Mouse (Mus musculus) forebrain, embryonic 11.5 days (tissue): ENCODE results near the gene Plcg2. TPM values are rescaled to one million over a fixed set of nuclear protein-coding genes. Genes with fewer than 3 reads are reported as not detected.
A peak's percentile ranks its signal among the peaks of the same experiment; 100 is the strongest.

Source experiments
- ATAC-seq: fragments of 200-750 bp; cut with Nextera tagmentation; replicated peaks from 2 replicates; pipeline ENCODE4 v1.8.0; 2017; ENCODE audit warnings: moderate TSS enrichment; ENCODE audit not compliant: low FRiP score
- DNase-seq: peaks from one replicate; pipeline ENCODE4 v3.0.0-alpha.2; 2017; ENCODE audit warnings: low spot score
- H3K27ac ChIP-seq: fragments of 300-500 bp; sonication (generic); 2 replicates; pipeline ENCODE4 v1.5.1; 2014; ENCODE audit warnings: low read depth, low read length
- H3K27me3 ChIP-seq: fragments of 300-500 bp; sonication (generic); 2 replicates; pipeline ENCODE4 v1.6.1; 2014; ENCODE audit warnings: mild to moderate bottlenecking, low read length, mixed read lengths; ENCODE audit not compliant: control insufficient read depth, insufficient read depth
- H3K36me3 ChIP-seq: fragments of 300-500 bp; sonication (generic); 2 replicates; pipeline ENCODE4 v1.6.1; 2014; ENCODE audit warnings: mild to moderate bottlenecking, low read length, moderate library complexity, mixed read lengths; ENCODE audit not compliant: control insufficient read depth, insufficient read depth
- H3K4me1 ChIP-seq: fragments of 300-500 bp; sonication (generic); replicated peaks from 2 replicates; pipeline ENCODE4 v1.6.1; 2014; ENCODE audit warnings: low read length, mixed read lengths; ENCODE audit not compliant: control insufficient read depth, insufficient read depth
- H3K4me2 ChIP-seq: fragments of 300-500 bp; sonication (generic); 2 replicates; pipeline ENCODE4 v1.6.1; 2014; ENCODE audit warnings: low read depth, mild to moderate bottlenecking, low read length, moderate library complexity, mixed read lengths; ENCODE audit not compliant: severe bottlenecking
- H3K4me3 ChIP-seq: fragments of 300-500 bp; sonication (generic); 2 replicates; pipeline ENCODE4 v1.5.1; 2014; ENCODE audit warnings: low read depth, low read length
- H3K9ac ChIP-seq: fragments of 300-500 bp; sonication (generic); 2 replicates; pipeline ENCODE4 v1.6.1; 2014; ENCODE audit warnings: low read length
- H3K9me3 ChIP-seq: fragments of 300-500 bp; sonication (generic); 2 replicates; pipeline ENCODE4 v1.6.1; 2016; ENCODE audit warnings: low read length, mixed read lengths; ENCODE audit not compliant: control insufficient read depth
- WGBS: fragments of 180-500 bp; shearing (Covaris S2); extraction: QIAGEN DNeasy Blood & Tissue Kit; methylation state at CpG from one replicate; pipeline ENCODE4 v1.1.7; 2014; 5-methylcytosine and 5-hydroxymethylcytosine counted together
- polyA plus RNA-seq: library from polyadenylated mRNA; unstranded; fragments of >200 nt; fragmentation: Nextera tagmentation; extraction: Ambion mirVana; gene quantifications from 2 replicates; pipeline ENCODE4 v1.2.1, GENCODE M21; 2014

Gene Plcg2
- polyA plus RNA-seq, 1 experiment from 2014 or later = 2.0 TPM

DNA sequence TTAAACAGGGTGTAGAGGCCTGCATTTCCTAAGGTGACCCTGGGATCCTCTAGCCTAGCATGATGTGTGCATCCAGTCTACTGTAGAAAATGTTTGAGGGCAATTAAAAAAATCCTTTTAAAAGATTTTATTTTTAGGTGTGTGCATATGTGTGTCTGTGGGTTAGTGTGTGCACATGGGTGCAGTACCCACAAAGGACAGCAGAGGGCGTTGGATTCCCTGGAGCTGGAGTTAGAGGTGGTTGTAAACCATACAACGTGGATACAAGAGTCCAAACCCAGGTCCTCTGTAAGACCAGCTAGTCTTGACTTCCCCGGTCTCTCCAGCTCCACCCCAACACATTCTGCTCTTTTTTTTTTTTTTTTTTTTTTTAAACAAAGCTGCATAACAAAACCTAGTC, 139.4 kb downstream of the Plcg2 start:
- Histone ChIP-seq H3K4me2 (no peak overlapping the region), H3K27me3 (no peaks in the 10 kb centered on the region)

DNA sequence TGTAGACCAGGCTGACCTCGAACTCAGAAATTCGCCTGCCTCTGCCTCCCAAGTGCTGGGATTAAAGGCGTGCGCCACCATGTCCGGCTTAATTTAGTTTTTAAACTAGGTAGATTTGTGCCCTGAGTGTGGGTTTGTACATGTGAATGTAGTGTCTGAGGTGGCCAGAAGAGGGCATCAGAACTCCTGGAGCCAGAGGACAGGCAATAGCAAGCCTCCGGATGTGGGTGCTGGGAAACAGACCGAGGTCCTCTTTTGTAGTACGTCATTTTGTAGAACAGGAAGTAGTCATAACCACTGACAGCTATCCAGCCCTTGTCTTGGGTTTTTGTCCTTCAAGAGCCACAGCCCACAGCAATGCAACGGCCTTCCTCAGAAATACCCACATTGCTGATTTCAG, 141.5 kb downstream of the Plcg2 start:
- 94% methylated on average over 9 of the region's 9 CpGs for WGBS
- Histone ChIP-seq H3K9me3 (no peaks in the 10 kb centered on the region), H3K27ac (no peak overlapping the region), H3K4me2 (no peak overlapping the region), H3K4me3 (no peak overlapping the region), H3K27me3 (no peaks in the 10 kb centered on the region), H3K4me1 (no peaks in the 10 kb centered on the region), H3K36me3 (no peaks in the 10 kb centered on the region), H3K9ac (no peak overlapping the region)
- ATAC-seq = no peak
- DNase-seq = no peak

More for the DNA sequence above, 139.4 kb downstream of the Plcg2 start:
- Histone ChIP-seq H3K4me3 (no peak overlapping the region), H3K4me1 (no peaks in the 10 kb centered on the region), H3K9me3 (no peaks in the 10 kb centered on the region), H3K9ac (no peak overlapping the region), H3K27ac (no peak overlapping the region), H3K36me3 (no peaks in the 10 kb centered on the region)
- ATAC-seq (no peak), DNase-seq (no peak)
- 63% methylated on average over 3 of the region's 3 CpGs for WGBS

DNA sequence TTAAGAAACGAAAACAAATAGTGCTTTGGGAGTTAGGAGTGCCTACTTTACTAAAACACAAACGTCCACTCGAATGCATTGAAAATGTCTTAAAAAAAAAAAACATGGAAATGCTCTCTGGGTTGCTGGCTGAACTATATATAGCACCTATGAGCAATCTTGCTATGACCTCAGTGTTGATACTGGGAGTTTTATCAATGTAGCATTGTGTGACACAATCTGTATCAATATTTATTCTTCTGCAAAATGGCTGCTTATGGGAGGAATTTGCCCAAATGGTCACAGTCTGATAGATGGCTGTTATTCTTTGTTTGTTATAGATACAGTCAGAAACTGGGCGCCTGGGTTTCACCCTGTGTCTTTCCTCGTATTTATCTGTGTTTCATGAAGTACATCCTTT, 147.4 kb downstream of the Plcg2 start:
- no peak for DNase-seq
- whole genome bisulfite sequencing = 79% methylated on average over 5 of the region's 5 CpGs
- no peak overlapping the region for H3K4me3 ChIP-seq
- no peaks in the 10 kb centered on the region for H3K27me3 ChIP-seq
- no peaks in the 10 kb centered on the region for H3K36me3 ChIP-seq
- H3K4me2 ChIP-seq = no peak overlapping the region
- no peaks in the 10 kb centered on the region for H3K9me3 ChIP-seq
- no peaks in the 10 kb centered on the region for H3K4me1 ChIP-seq
- no peak overlapping the region for H3K27ac ChIP-seq
- H3K9ac ChIP-seq = no peak overlapping the region
- no peak for ATAC-seq

DNA sequence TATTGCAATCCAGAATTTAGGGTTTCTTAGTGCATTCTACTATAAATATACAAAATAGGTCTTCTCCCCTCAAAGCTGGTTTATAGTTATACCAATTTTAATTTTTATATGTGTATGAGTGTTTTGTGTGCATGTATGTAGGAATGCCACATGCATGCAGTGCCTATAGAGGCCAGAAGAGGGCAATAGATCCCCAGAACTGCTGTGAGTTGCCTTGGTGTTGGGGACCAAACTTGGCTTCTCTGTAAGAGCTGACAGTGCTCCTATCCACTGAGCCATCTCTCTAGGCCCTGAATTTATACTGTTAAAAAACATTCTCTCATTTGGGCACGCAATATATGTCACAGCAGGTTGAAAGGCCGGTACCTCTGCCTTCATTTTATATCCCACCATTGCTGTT, 147.9 kb downstream of the Plcg2 start:
- Histone ChIP-seq H3K4me1 (no peaks in the 10 kb centered on the region), H3K36me3 (no peaks in the 10 kb centered on the region), H3K9ac (no peak overlapping the region), H3K27me3 (no peaks in the 10 kb centered on the region), H3K4me2 (no peak overlapping the region), H3K27ac (no peak overlapping the region), H3K9me3 (no peaks in the 10 kb centered on the region), H3K4me3 (no peak overlapping the region)
- DNase-seq (peak; percentile 75), ATAC-seq (no peak)
- WGBS = 47% methylated on average over 2 of the region's 2 CpGs

DNA sequence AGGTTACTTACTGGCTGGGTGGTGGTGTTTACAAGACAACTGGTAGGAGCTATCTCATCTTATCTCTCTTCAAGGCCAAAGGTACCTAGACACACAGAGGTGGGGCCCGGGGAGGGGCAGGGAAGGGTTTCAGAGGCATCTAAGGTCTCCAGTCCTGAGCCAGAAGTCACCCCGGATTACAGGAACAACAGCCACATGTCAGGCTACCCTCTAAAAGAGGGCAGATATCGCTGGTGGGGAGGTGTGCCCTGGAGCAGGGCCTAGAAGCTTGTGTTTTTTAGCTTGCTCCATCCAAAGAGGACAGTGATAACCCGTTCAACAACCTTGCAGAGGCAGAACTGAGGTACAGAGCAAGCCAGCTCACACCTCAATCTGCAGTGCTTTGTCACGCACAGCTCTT, 148.3 kb downstream of the Plcg2 start:
- Histone ChIP-seq H3K4me3 (no peak overlapping the region), H3K4me1 (no peaks in the 10 kb centered on the region), H3K27ac (no peak overlapping the region), H3K36me3 (no peaks in the 10 kb centered on the region), H3K9ac (no peak overlapping the region), H3K27me3 (no peaks in the 10 kb centered on the region), H3K4me2 (no peak overlapping the region), H3K9me3 (no peaks in the 10 kb centered on the region)
- DNase-seq = no peak
- 80% methylated on average over 5 of the region's 5 CpGs for WGBS
- ATAC-seq = no peak

DNA sequence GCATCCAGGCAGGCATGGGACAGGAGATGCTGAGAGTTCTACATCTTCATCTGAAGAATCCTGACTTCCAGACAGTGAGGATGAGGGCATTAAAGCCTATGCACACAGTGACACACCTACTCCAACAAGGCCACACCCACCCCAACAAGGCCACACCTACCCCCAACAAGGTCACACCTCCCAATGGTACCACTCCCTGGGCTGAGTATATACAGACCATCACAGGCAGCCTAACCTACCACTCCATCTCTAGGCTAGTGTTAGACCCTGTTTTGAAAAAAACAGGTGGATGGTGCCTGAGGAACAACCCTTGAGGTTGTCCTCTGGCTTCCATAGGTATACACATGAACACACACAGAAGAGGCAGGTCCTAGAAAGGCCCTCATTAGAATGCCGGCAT, 154.2 kb downstream of the Plcg2 start:
- Histone ChIP-seq H3K27me3 (no peaks in the 10 kb centered on the region), H3K4me2 (no peak overlapping the region), H3K27ac (no peak overlapping the region), H3K9me3 (no peaks in the 10 kb centered on the region), H3K36me3 (no peaks in the 10 kb centered on the region), H3K4me3 (no peak overlapping the region), H3K4me1 (no peaks in the 10 kb centered on the region), H3K9ac (no peak overlapping the region)
- DNase-seq (no peak), ATAC-seq (no peak)
- 100% methylated on average over 1 of the region's 1 CpGs for WGBS

DNA sequence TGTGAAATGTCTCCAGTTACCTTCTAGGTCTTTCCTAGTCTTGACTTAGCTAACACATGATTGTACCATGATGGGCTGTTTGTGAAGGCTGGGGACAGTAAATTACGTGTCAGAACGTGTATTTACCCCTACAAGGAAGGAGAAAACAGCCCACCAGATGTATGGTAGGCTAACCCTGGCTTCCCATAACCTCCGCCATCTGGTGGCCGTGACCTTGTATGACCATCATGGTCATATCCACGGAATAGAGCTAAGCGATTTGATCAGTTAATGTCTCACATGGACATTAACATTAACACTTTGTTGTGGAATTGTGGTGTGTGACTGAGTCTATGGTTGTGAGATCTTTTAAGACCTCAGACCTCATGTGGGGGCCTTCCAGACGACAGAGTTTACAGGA, 160.9 kb downstream of the Plcg2 start:
- ATAC-seq (no peak), DNase-seq (no peak)
- no peaks in the 10 kb centered on the region for H3K9me3 ChIP-seq
- no peak overlapping the region for H3K9ac ChIP-seq
- no peaks in the 10 kb centered on the region for H3K27me3 ChIP-seq
- H3K4me1 ChIP-seq = no peaks in the 10 kb centered on the region
- no peak overlapping the region for H3K4me3 ChIP-seq
- H3K4me2 ChIP-seq = no peak overlapping the region
- no peaks in the 10 kb centered on the region for H3K36me3 ChIP-seq
- H3K27ac ChIP-seq = no peak overlapping the region
- WGBS = 82% methylated on average over 7 of the region's 7 CpGs

DNA sequence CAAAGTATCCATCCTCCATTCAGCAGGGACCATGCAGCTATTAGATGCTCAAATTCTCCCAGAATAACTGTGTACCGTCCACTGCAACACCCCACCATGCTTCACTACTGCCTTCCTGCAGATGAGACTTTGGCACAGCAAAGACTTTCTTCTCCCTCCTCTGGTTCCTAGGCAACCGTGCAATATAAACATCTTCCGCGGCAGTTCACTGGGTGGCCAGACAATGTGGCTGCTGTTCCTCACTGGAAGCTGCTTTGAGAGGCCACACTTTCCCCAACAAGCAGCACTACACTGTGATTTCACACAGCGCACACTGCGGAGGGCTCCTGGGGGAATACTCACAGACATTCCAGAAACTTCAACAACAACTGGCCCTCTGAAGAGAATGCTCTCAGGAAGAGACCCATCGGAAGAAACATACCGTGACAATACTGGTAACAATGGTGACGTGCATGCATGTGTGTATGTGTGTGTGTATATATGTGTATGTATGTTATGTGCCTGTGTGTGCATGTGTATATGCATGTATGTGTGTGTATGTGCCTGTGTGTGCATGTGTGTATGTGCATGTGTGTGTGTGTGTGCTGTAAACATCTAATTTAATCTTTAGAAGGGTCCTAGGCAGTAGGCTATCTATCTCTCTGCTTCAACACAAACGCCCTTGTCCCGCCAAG, 162.4 kb downstream of the Plcg2 start:
- H3K27ac ChIP-seq = no peak overlapping the region
- H3K4me2 ChIP-seq = no peak overlapping the region
- ATAC-seq = peak; percentile 67; the same call in 1 of the 2 replicates

DNA sequence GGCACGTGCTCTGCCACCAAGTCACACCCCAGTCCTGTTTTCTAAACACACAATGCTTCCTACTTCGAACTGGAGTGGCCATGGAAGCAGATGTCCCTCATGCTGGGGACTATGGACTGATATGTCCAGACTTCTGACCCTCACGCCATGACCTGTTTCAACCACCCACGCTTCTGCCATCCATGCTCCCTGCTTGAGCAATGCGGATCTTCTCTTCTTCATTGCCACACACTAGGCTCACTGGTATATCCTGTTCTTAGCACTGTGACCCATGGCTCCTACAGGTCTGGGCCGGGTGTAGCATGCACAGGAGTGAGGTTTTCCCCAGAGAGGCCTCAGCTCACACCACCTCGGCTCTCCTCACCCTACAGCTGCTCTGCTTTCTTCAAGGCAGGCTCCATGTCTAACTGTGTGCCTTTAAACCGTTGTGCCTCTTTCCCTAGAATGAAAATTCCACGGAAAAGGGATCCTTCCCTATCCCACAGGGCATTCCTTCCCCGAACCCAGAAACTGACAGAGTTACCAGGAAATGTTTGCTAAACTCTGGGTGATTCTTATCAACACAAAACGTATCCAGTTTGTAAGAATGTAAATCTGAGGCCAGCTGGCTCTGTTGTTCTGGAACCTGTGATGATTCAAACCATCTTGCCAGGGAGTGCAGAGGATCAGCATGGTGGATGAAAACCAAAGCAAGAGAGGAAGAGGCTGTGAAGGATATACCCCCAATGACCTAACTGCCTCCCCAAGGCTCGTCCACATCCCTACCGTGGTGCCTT, 169.4 kb downstream of the Plcg2 start:
- Histone ChIP-seq H3K4me3 (no peak overlapping the region), H3K4me1 (no peaks in the 10 kb centered on the region), H3K4me2 (no peak overlapping the region), H3K27me3 (no peaks in the 10 kb centered on the region), H3K27ac (no peak overlapping the region), H3K9ac (no peak overlapping the region), H3K36me3 (no peaks in the 10 kb centered on the region), H3K9me3 (no peaks in the 10 kb centered on the region)
- 81% methylated on average over 13 of the region's 13 CpGs for WGBS
- DNase-seq (no peak), ATAC-seq (no peak)

More for the DNA sequence above, 162.4 kb downstream of the Plcg2 start:
- Histone ChIP-seq H3K27me3 (no peaks in the 10 kb centered on the region), H3K4me1 (no peaks in the 10 kb centered on the region), H3K4me3 (no peak overlapping the region), H3K9me3 (no peaks in the 10 kb centered on the region), H3K36me3 (no peaks in the 10 kb centered on the region), H3K9ac (no peak overlapping the region)
- 50% methylated on average over 11 of the region's 11 CpGs for WGBS
- DNase-seq = peak; percentile 68
